Mouse (Mus musculus): ENCODE data around the gene Usp24.

GRCm38 (mm10) chr4:106381131-106381530 lies 65.1 kb downstream of the Usp24 start:
- TF ChIP-seq MEF2A (IDR thresholded peaks at IDR 0.05; ENCODE audit: extremely low read depth, insufficient replicate concordance, low read depth, low read length, poor library complexity, severe bottlenecking), result no peak
- no peak for TF ChIP-seq EP300 (IDR thresholded peaks at IDR 0.05; ENCODE audit: low read depth in 1 of 2, low read length in 2 of 2)
- TF ChIP-seq POLR2A (IDR thresholded peaks at IDR 0.05; ENCODE audit: control insufficient read depth in 1 of 2, insufficient read depth in 1 of 2, low read depth in 1 of 2, low read length in 2 of 2, poor library complexity in 1 of 2), result no peak
- TF ChIP-seq E2F4 (IDR thresholded peaks at IDR 0.05; ENCODE audit: borderline replicate concordance, low read depth, low read length), result no peak
- no peak for TF ChIP-seq CTCF (IDR thresholded peaks at IDR 0.05 in 2 of 3, conservative IDR thresholded peaks at IDR 0.05 in 1 of 3; ENCODE audit: control insufficient read depth in 1 of 3, insufficient read depth in 1 of 3, low read depth in 2 of 3, low read length in 3 of 3, poor library complexity in 1 of 3, severe bottlenecking in 1 of 3)
- no peak for TF ChIP-seq RAD21 (IDR thresholded peaks at IDR 0.05; ENCODE audit: low read depth, low read length)
- TF ChIP-seq MAFK (IDR thresholded peaks at IDR 0.05; ENCODE audit: borderline replicate concordance, low read depth, low read length), result no peak
- no peak for TF ChIP-seq POLR2AphosphoS2 (IDR thresholded peaks at IDR 0.05; ENCODE audit: low read length)
- no peak for TF ChIP-seq SMC3 (IDR thresholded peaks at IDR 0.05; ENCODE audit: low read depth, low read length)
- no peak for TF ChIP-seq ELF1 (IDR thresholded peaks at IDR 0.05; ENCODE audit: low read depth, low read length)
- no peak for TF ChIP-seq GATA1 (IDR thresholded peaks at IDR 0.05; ENCODE audit: low read depth, low read length)
- no peak for TF ChIP-seq ZNF384 (IDR thresholded peaks at IDR 0.05; ENCODE audit: low read depth, low read length)
